Mouse (Mus musculus) right cerebral cortex, postnatal 10 days (tissue): ENCODE data around the gene Gm3435.
"Not testable (repeated sequence)": the region's sequence is repeated elsewhere in the genome, so short reads cannot be mapped to it uniquely, and the experiment has no call there.

Experiments
- DNase-seq, 2 experiments: peaks; one replicate each; pipeline ENCODE4 v3.0.0; 2021; ENCODE audit warnings: low spot score in 2 of 2

The Gm3435 gene

DNA sequence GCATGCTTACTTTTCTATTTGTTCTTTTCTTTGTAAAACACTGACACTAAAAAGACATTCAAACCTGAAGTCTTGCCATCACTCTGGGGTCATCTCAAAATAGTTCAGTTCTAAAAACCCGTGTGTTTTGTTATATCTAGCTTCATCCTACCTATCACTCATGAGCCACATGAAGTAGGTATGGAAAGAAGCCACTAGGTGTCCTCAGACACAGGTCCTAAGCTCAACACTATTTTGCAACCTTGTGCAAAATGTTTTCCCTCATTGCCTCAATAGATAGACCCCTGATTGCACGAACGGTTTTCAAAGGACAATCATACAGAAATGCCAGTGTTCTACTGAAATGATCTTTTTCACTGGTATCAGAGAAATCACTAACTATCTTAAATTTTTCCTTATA lies 30.5 kb downstream of the Gm3435 start:
- DNase-seq, result not testable (repeated sequence)

DNA sequence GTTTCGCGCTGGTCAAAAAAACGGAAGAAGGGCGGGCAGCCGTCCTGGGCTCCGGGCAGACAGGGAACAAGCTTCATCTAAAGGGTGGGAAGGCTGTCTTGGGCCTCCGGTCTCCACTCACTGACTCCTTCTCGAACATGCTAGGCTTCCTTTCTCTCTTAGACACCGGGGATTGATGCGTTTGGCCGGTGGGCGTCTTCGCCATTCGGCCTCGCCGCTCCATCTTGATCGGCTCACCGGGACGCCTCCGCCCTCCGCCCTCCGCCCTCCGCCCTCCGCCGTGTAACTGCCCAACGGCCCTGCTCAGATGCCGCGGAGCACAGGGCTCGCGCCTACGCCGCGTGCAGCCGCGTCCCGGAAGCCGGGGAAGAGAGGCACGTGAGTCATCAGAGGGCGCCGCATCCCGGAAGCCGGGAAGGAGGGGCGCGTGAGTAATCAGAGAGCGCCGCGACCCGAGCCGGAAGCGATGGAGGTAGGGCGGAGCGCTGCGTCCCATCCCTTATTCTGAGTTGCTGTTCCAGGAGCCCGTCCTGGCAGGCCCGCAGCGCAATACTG lies 31.3 kb downstream of the Gm3435 start, which contains the start of the genes Ermard, Tcte3 and Gm3448:
Gene Ermard (plus strand): TSS at position 34 of the 555 bp plus-strand sequence.
Gene Tcte3 (minus strand): TSS at position 314 of the 555 bp plus-strand sequence.
Gene Gm3448 (minus strand): TSS at position 363 of the 555 bp plus-strand sequence.
- peak in 1 of 2 experiments; percentile 20 for DNase-seq

- DNase-seq, result not testable (repeated sequence)
Observed at GRCm38 (mm10) chr17:15050338-15050737, 40.4 kb downstream of the Gm3435 start.

DNA sequence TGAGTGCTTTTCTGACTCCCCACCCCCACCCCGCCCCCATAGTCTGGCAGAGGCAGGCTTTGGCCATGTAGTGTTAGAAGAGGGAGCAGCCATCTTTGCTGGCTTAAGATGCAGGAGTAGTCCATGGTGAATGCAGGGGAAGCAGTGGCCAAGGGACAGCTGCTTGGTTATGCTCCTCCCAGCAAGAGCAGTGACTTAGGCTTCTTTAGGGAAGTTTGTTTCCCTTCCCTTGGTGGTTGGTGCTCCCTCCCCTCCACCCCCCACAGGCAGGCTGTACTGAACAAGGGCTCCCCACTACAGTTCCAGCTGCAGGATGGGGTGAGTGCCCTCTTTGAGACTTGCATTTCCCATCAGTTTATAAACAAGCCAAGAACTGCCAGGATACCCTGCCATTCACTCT lies 42.8 kb downstream of the Gm3435 start:
- DNase-seq, result peak in 1 of 2 experiments; percentile 4

DNA sequence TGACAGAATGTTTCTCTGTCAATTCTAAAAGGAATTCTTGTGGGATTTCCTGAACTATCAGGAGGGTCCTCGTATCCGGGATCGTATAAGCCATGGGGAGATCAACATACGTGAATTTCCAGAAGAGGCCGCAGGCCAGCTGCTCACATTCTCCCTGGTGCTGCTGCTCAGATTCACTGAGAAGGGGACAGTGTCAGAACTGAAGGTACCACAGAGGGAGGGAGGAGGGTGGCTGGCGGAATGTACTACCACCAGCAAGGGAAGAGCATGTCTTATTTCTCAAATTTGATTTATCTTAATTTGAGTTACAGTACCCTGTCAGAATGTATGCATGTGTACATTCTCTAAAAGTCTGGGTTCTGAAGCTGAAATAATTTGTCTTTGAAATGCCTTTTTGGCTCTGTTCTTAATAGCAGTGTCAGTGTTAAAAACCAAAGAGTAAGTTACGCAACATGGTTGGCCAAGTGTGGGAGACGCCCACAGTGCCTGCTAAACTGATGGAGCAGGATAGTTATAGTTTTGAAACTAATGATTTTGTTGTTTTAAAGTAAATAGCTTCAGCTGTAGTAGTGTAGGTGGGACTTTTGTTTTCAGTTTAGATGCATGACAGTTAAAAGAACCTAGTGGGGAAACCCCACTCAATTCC lies 43.3 kb downstream of the Gm3435 start:
- peak; percentile 10 to 12 for DNase-seq

DNA sequence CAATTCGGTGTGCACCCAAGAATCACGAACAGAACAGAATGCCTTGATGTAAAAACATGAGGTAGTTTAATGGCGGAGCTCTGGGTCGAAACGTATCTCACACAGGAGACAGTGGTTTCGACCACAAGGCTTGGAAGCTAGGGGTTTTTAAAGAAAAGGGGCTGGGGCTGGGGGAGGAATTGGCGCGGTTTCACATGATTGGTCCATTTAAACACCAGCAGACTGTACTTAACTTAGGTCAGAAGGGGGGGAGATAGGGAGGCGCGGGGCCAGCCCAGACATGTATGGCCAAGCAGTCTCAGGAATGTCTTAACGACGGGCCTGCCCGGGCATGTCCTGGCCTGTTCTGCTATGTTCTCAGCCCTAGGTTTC lies 43.8 kb downstream of the Gm3435 start:
- DNase-seq, result peak; percentile 13 to 21

GRCm38 (mm10) chr17:15055925-15056324 lies 45.9 kb downstream of the Gm3435 start:
- DNase-seq, result peak; percentile 61 to 70

DNA sequence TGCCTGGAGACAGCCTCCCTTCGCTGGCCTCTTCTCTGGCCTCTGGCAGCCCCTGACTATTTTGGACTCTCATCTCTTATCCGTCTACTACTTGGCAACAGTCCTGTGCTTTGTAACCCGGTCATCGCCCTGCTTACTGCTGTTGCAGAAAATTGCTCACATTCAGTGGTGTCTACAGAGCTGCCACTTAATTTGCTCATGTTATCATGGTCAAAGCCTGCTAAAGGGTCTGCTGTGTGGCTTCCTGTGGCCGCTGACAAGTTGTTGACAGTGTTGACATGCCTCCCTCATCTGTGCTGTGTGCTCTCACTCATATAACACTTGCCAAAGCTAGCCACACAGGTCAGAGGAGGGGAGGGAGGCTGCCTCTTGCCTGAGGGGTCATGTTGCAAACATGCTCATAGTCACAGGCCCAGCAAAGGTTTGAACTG lies 48.2 kb downstream of the Gm3435 start:
- DNase-seq, result peak in 1 of 2 experiments; percentile 14

DNA sequence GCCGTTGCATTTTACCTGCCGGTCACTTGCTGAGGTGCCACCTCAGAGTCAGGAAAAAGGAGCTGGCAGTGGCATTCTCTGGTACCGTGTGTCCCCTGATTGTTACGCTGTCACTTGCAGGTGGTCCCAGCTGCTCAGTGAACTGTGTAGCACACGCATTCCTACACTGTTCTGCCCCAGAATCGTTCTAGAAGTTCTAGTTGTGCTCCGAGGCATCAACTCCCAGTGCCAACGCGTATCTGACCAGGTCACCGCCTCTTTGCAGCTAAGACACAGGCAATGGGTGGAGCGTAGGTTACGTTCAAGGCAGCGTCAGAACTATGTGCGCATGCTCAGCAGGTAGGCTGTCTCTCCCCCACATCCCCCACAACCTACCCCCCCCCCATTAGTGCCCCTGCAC lies 49.7 kb downstream of the Gm3435 start:
- peak in 1 of 2 experiments; percentile 11 for DNase-seq

DNA sequence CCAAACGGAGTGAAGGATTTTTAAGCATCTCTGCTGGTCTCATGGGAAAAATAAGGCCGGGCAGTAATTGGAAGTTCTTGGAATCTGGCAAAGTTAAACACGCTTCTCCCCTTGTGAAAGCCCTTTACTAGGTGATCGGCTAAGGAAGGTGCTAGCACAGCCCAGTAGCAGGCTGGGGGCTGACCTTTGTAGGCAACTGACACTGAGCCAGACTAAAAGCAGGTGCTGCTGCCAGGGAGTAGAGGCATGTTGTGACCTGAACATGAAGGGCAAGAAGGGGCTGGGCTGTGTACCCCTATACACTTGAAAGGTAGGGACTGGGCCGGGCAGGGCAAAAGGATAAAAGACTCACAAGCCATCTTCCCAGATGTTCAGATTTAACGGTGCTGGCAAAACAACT lies 50.4 kb downstream of the Gm3435 start:
- DNase-seq, result peak in 1 of 2 experiments; percentile 4

GRCm38 (mm10) chr17:15065391-15066024 lies 55.5 kb downstream of the Gm3435 start:
- peak; percentile 77 to 85 for DNase-seq

GRCm38 (mm10) chr17:15066066-15066465 lies 56.1 kb downstream of the Gm3435 start:
- DNase-seq, result peak; percentile 42 to 52

GRCm38 (mm10) chr17:15066911-15067310 lies 56.9 kb downstream of the Gm3435 start:
- DNase-seq, result peak in 1 of 2 experiments; percentile 22

DNA sequence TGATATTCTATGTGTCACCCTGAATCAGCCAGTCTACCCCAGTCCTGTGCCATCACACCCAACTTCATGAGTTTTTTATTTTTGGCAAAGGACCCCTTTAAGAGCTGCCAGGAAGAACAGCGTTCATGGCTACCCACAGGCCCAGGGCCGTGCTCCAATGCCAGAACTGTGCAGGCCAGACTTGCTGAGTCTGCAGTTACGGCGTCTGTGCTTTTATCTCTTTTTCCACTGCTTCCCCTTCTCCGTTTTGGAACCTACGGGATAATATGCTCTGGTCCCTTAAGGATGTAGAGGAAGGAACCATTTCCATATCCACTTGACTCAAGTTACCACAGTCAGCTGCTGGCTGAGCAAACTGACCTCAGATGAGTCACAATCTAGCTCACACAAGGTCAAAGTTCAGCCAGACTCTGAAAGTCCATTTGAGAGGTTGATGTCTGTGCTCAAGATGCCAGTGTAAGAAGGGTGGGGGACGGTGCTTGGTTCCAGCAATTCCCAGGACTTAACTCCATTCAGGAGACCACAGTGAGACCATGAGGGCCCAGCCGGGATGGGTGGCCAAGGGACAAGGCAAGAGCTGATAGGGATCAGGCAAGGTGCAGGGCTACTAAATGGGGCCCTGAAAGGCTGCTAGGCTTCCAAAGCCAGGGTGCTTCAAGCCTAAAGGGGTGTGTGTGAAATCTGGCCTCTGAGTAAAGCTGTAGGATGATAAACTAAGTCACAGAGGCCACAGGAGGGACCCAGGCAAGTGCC lies 58.2 kb downstream of the Gm3435 start:
- peak in 1 of 2 experiments; percentile 18 for DNase-seq

- peak in 1 of 2 experiments; percentile 29 for DNase-seq
Observed at GRCm38 (mm10) chr17:15069124-15069523, 59.1 kb downstream of the Gm3435 start.
